Mouse (Mus musculus) ES-Bruce4 (cell line): Measurements from ENCODE around the gene Slc39a12.

ENCODE experiments used
- CTCF ChIP-seq: IDR thresholded peaks from one replicate; pipeline ENCODE4 v1.8.1; 2011; ENCODE audit warnings: low read depth, low read length
- POLR2A ChIP-seq: IDR thresholded peaks from one replicate; pipeline ENCODE4 v1.8.1; 2011; ENCODE audit warnings: low read length; ENCODE audit not compliant: insufficient read depth

GRCm38 (mm10) chr2:14543773-14544172 lies 155.7 kb downstream of the Slc39a12 start:
- no peak for TF ChIP-seq CTCF
- no peak for TF ChIP-seq POLR2A
